Comparison of ENCODE assay signal across 9 mouse cellular contexts in genomic region chr19:57363076-57363475, GRCm38 (mm10). TPM values are rescaled to one million over a fixed set of nuclear protein-coding genes. Genes with fewer than 3 reads are reported as not detected.
DNase-seq lines count a peak whose midpoint lies in the region; ATAC-seq lines count a peak whose summit lies in the region.
"Had no signal": no experiment of that assay in that cellular context is flagged by ENCODE, and none has a peak within 500 bp of the region (broad histone marks: within the 10 kb centered on the region; RNA-seq: fewer than 3 reads in every experiment).

No protein-coding gene starts in this region.

- H3K36me3 ChIP-seq in heart, embryonic 16.5 days (ENCODE audit: control insufficient read depth, insufficient read depth), result no peaks in the 10 kb centered on the region
- H3K36me3 ChIP-seq in embryonic facial prominence, embryonic 10.5 days (replicated peaks), result 0 out of 2 replicates have a peak, but pooled peaks cover 4% of the 10 kb centered on the region
- H3K36me3 ChIP-seq in hindbrain, embryonic 16.5 days (ENCODE audit: control insufficient read depth, insufficient read depth, low read length), result no peaks in the 10 kb centered on the region
- no peaks in the 10 kb centered on the region for H3K36me3 ChIP-seq in midbrain, embryonic 14.5 days (ENCODE audit: control insufficient read depth, insufficient read depth, low read length)

- no peak for ATAC-seq in heart, embryonic 16.5 days (replicated peaks; ENCODE audit: extremely low read depth, insufficient read depth, low FRiP score)
- ATAC-seq in hindbrain, embryonic 16.5 days, result no peak
- ATAC-seq in midbrain, embryonic 14.5 days (ENCODE audit: low FRiP score, low TSS enrichment), result no peak

- H3K27me3 ChIP-seq in heart, embryonic 16.5 days (ENCODE audit: control insufficient read depth, insufficient read depth, low read length), result no peaks in the 10 kb centered on the region
- no peaks in the 10 kb centered on the region for H3K27me3 ChIP-seq in embryonic facial prominence, embryonic 10.5 days (replicated peaks; ENCODE audit: low read depth, poor library complexity, severe bottlenecking)
- H3K27me3 ChIP-seq in hindbrain, embryonic 16.5 days (replicated peaks; ENCODE audit: control insufficient read depth, insufficient read depth, low read length), result no peaks in the 10 kb centered on the region
- no peaks in the 10 kb centered on the region for H3K27me3 ChIP-seq in midbrain, embryonic 14.5 days (ENCODE audit: control insufficient read depth, insufficient read depth, low read length)

- WGBS in heart, embryonic 16.5 days, result 29% methylated on average over 7 of the region's 7 CpGs
- 41% methylated on average over 7 of the region's 7 CpGs for WGBS in embryonic facial prominence, embryonic 10.5 days
- 28% methylated on average over 7 of the region's 7 CpGs for WGBS in hindbrain, embryonic 16.5 days
- 43% methylated on average over 7 of the region's 7 CpGs for WGBS in midbrain, embryonic 14.5 days

- H3K4me1 ChIP-seq in heart, embryonic 16.5 days (ENCODE audit: control insufficient read depth, insufficient read depth, low read length), result peaks cover 74% of the 10 kb centered on the region
- peaks cover 80% of the 10 kb centered on the region for H3K4me1 ChIP-seq in embryonic facial prominence, embryonic 10.5 days
- peaks cover 44% of the 10 kb centered on the region for H3K4me1 ChIP-seq in hindbrain, embryonic 16.5 days (ENCODE audit: control insufficient read depth, insufficient read depth, low read depth, low read length)
- H3K4me1 ChIP-seq in midbrain, embryonic 14.5 days (ENCODE audit: control insufficient read depth, insufficient read depth, low read length), result peaks cover 44% of the 10 kb centered on the region

- DNase-seq in heart, adult 11 months, result no peak
- no peak for DNase-seq in embryonic facial prominence, embryonic 10.5 days (ENCODE audit: low spot score)
- no peak for DNase-seq in midbrain, embryonic 14.5 days
- DNase-seq in cerebellum, adult 8-10 months, result no peak
- no peak for DNase-seq in layer of hippocampus, postnatal 10 days (ENCODE audit: low spot score in 2 of 2)
- no peak for DNase-seq in cerebellum, postnatal 10 days
- DNase-seq: thymus, postnatal 25 days had no signal

- no peaks in the 10 kb centered on the region for H3K9me3 ChIP-seq in heart, embryonic 16.5 days (replicated peaks; ENCODE audit: control insufficient read depth, low read length)
- no peaks in the 10 kb centered on the region for H3K9me3 ChIP-seq in embryonic facial prominence, embryonic 10.5 days
- H3K9me3 ChIP-seq in hindbrain, embryonic 16.5 days (ENCODE audit: control insufficient read depth, low read length), result no peaks in the 10 kb centered on the region
- H3K9me3 ChIP-seq in midbrain, embryonic 14.5 days (ENCODE audit: control insufficient read depth, low read length), result no peaks in the 10 kb centered on the region

- H3K9ac ChIP-seq in heart, embryonic 16.5 days (ENCODE audit: low read length), result peak overlapping the region; percentile 47
- no peak overlapping the region for H3K9ac ChIP-seq in hindbrain, embryonic 16.5 days (ENCODE audit: low read depth, low read length)
- H3K9ac ChIP-seq in midbrain, embryonic 14.5 days (replicated peaks; ENCODE audit: low read length), result no peak overlapping the region

- H3K4me2 ChIP-seq in heart, embryonic 16.5 days (ENCODE audit: low read depth, low read length), result peak overlapping the region; percentile 76
- peak overlapping the region; percentile 79 for H3K4me2 ChIP-seq in hindbrain, embryonic 16.5 days (ENCODE audit: low read length)
- peak overlapping the region; percentile 70 for H3K4me2 ChIP-seq in midbrain, embryonic 14.5 days (ENCODE audit: low read length)

- H3K27ac ChIP-seq in heart, embryonic 16.5 days (ENCODE audit: low read length), result peak overlapping the region; percentile 69
- H3K27ac ChIP-seq in embryonic facial prominence, embryonic 10.5 days (replicated peaks), result peak overlapping the region; percentile 1; the same call in 1 of the 2 replicates
- no peak overlapping the region for H3K27ac ChIP-seq in hindbrain, embryonic 16.5 days (ENCODE audit: low read depth, low read length)
- H3K27ac ChIP-seq in midbrain, embryonic 14.5 days (replicated peaks; ENCODE audit: low read depth, low read length), result no peak overlapping the region

- H3K4me3 ChIP-seq in heart, embryonic 16.5 days (ENCODE audit: low read length), result peak overlapping the region; percentile 26
- peak overlapping the region; percentile 98 for H3K4me3 ChIP-seq in embryonic facial prominence, embryonic 10.5 days
- no peak overlapping the region for H3K4me3 ChIP-seq in hindbrain, embryonic 16.5 days (ENCODE audit: low read length)
- peak overlapping the region; percentile 24 for H3K4me3 ChIP-seq in midbrain, embryonic 14.5 days (replicated peaks; ENCODE audit: low read depth, low read length)

RNA-seq across cellular contexts. Expression of gene Fam160b1, which starts 2.6 kb away (rescaled TPM):
- polyA plus RNA-seq in heart, embryonic 16.5 days (2015; fragmentation: Nextera tagmentation; extraction: Ambion mirVana), result 10.0 and 10.8 TPM in 2 replicates
- polyA plus RNA-seq in embryonic facial prominence, embryonic 10.5 days (2016; fragmentation: Nextera tagmentation; extraction: Ambion mirVana), result 12.6 and 13.1 TPM in 2 replicates
- 11.2 and 12.8 TPM in 2 replicates for polyA plus RNA-seq in hindbrain, embryonic 16.5 days (2015; fragmentation: Nextera tagmentation; extraction: Ambion mirVana)
- 16.2 and 18.6 TPM in 2 replicates for polyA plus RNA-seq in midbrain, embryonic 14.5 days (2014; fragmentation: Nextera tagmentation; extraction: Ambion mirVana)
- 10 to 100 TPM; 21.5 to 23.1 TPM for total RNA-seq in layer of hippocampus, postnatal 10 days (2021)

RNA-seq across cellular contexts. Expression of gene Ablim1, which starts 48.4 kb away (rescaled TPM):
- 72.6 and 76.3 TPM in 2 replicates for polyA plus RNA-seq in heart, embryonic 16.5 days (2015; fragmentation: Nextera tagmentation; extraction: Ambion mirVana)
- 17.7 and 22.4 TPM in 2 replicates for polyA plus RNA-seq in embryonic facial prominence, embryonic 10.5 days (2016; fragmentation: Nextera tagmentation; extraction: Ambion mirVana)
- polyA plus RNA-seq in hindbrain, embryonic 16.5 days (2015; fragmentation: Nextera tagmentation; extraction: Ambion mirVana), result 57.3 and 62.1 TPM in 2 replicates
- 44.4 and 52.8 TPM in 2 replicates for polyA plus RNA-seq in midbrain, embryonic 14.5 days (2014; fragmentation: Nextera tagmentation; extraction: Ambion mirVana)
- 10 to 100 TPM; 81.9 to 87.6 TPM for total RNA-seq in layer of hippocampus, postnatal 10 days (2021)

Comparison
In these comparisons a context has a peak if more than half of its experiments do, and no peak if none do; other contexts are left out.
1. H3K27ac ChIP-seq: peak in heart, embryonic 16.5 days (single experiment) and embryonic facial prominence, embryonic 10.5 days (single experiment); none in hindbrain, embryonic 16.5 days (single experiment) and midbrain, embryonic 14.5 days (single experiment).
2. Peak in every context shown above with its lines, with median percentiles within 50 percentile points of each other: H3K4me2 ChIP-seq.